Mouse (Mus musculus) CH12.LX (cell line): ENCODE results near the gene Chit1.

Experiments used
- CTCF ChIP-seq, 2 experiments: IDR thresholded peaks in 1 of 2; conservative IDR thresholded peaks in 1 of 2; 2 replicates each; pipeline ENCODE4 v1.5.1; 2011 to 2012; ENCODE audit warnings: low read depth in 2 of 2, low read length in 2 of 2, improper control_type of control experiment in 1 of 2, inconsistent platforms in 1 of 2, mild to moderate bottlenecking in 1 of 2, moderate library complexity in 1 of 2
- MAX ChIP-seq: IDR thresholded peaks from 2 replicates; pipeline ENCODE4 v1.6.1; 2011; ENCODE audit warnings: low read length, improper control_type of control experiment
- MYC ChIP-seq: IDR thresholded peaks from 2 replicates; pipeline ENCODE4 v1.6.1; 2011; ENCODE audit warnings: low read depth, mild to moderate bottlenecking, improper control_type of control experiment, low read length
- POLR2A ChIP-seq: IDR thresholded peaks from 2 replicates; pipeline ENCODE4 v1.6.1; 2011; ENCODE audit warnings: low read depth, mild to moderate bottlenecking, improper control_type of control experiment, low read length
- RAD21 ChIP-seq: IDR thresholded peaks from 2 replicates; pipeline ENCODE4 v1.6.1; 2011; ENCODE audit warnings: low read depth, mild to moderate bottlenecking, low read length, improper control_type of control experiment, moderate library complexity
- RCOR1 ChIP-seq: conservative IDR thresholded peaks from 2 replicates; pipeline ENCODE4 v1.6.1; 2012; ENCODE audit warnings: low read depth, mild to moderate bottlenecking, inconsistent platforms, low read length, improper control_type of control experiment
- SIN3A ChIP-seq: IDR thresholded peaks from 2 replicates; pipeline ENCODE4 v1.6.1; 2012; ENCODE audit warnings: low read length, improper control_type of control experiment, inconsistent platforms
- TBP ChIP-seq: conservative IDR thresholded peaks from 2 replicates; pipeline ENCODE4 v1.6.1; 2011; ENCODE audit warnings: low read depth, low read length, improper control_type of control experiment
- UBTF ChIP-seq: IDR thresholded peaks from 2 replicates; pipeline ENCODE4 v1.6.1; 2012; ENCODE audit warnings: low read depth, mild to moderate bottlenecking, inconsistent platforms, low read length, improper control_type of control experiment, moderate library complexity
- USF1 ChIP-seq: IDR thresholded peaks from 2 replicates; pipeline ENCODE4 v1.6.1; 2014; ENCODE audit warnings: low read depth, mild to moderate bottlenecking, inconsistent platforms, low read length, improper control_type of control experiment
- USF2 ChIP-seq: conservative IDR thresholded peaks from 2 replicates; pipeline ENCODE4 v1.6.1; 2011; ENCODE audit warnings: low read depth, low read length, improper control_type of control experiment
- ZMIZ1 ChIP-seq: IDR thresholded peaks from 2 replicates; pipeline ENCODE4 v1.6.1; 2012; ENCODE audit warnings: low read depth, mild to moderate bottlenecking, inconsistent platforms, low read length, improper control_type of control experiment

DNA sequence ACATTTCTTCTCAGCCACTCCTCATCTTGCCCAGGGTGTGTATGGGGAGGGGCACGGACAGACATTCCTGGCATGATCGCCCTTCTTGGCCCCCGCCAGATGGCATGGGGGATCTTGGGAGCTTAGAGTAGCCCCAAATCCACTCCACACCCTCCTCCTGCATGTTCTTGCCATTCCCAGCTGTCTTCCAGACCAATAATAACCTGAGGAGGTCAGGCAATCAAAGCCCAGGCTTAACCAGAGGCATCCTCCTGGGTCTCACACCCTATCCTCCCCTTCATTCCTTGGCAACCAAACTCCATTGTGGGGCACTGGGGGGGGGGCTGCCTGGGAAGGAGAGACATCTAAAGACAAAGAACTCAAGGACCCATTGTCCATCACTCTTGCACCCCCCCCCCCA, 49.4 kb downstream of the Chit1 start:
- TF ChIP-seq ZMIZ1 (no peak), USF2 (no peak), POLR2A (no peak), SIN3A (no peak), MYC (no peak), RCOR1 (no peak), CTCF (conservative IDR thresholded peaks at IDR 0.05 in 1 of 2, IDR thresholded peaks at IDR 0.05 in 1 of 2; ENCODE audit: low read depth in 2 of 2, low read length in 2 of 2) (no peak), USF1 (no peak), UBTF (no peak), RAD21 (no peak), TBP (no peak), MAX (no peak)
